Mouse (Mus musculus) gastrocnemius, adult 8-10 months (tissue): ENCODE results near the gene Rfx6. TPM values are rescaled to one million over a fixed set of nuclear protein-coding genes. Genes with fewer than 3 reads are reported as not detected.

Experiments
- DNase-seq, 2 experiments: peaks; one replicate each; pipeline ENCODE4 v3.0.0; 2022; ENCODE audit warnings: low spot score in 2 of 2
- total RNA-seq, 4 experiments: library from RNA; stranded (reverse); gene quantifications; 2 replicates each; pipeline ENCODE4 v1.2.4; 2022

The Rfx6 gene
- not detected for total RNA-seq

GRCm38 (mm10) chr10:51677548-51678250 lies at the start of gene Rfx6:
Rfx6 (plus strand) TSS chr10:51677756.
- DNase-seq = no peak

- no peak for DNase-seq
Measured at GRCm38 (mm10) chr10:51631411-51632136, 46.0 kb upstream of the Rfx6 start, which contains the start of gene Gprc6a. Gprc6a (minus strand) TSS chr10:51631461.

- DNase-seq = no peak
Measured at GRCm38 (mm10) chr10:51649506-51650221, 27.9 kb upstream of the Rfx6 start.

GRCm38 (mm10) chr10:51657324-51657723 lies 20.2 kb upstream of the Rfx6 start:
- no peak for DNase-seq

GRCm38 (mm10) chr10:51669334-51669733 lies 8.2 kb upstream of the Rfx6 start:
- no peak for DNase-seq

- no peak for DNase-seq
Measured at GRCm38 (mm10) chr10:51671583-51671982, 6.0 kb upstream of the Rfx6 start.

- DNase-seq = no peak
Measured at GRCm38 (mm10) chr10:51672082-51672779, 5.3 kb upstream of the Rfx6 start.

- DNase-seq = no peak
Measured at GRCm38 (mm10) chr10:51678251-51678639, 689 bp downstream of the Rfx6 start.

- DNase-seq = no peak
Measured at GRCm38 (mm10) chr10:51720904-51721303, 43.3 kb downstream of the Rfx6 start.

- no peak for DNase-seq
Measured at GRCm38 (mm10) chr10:51761436-51761835, 83.9 kb downstream of the Rfx6 start.

GRCm38 (mm10) chr10:51763241-51763640 lies 85.7 kb downstream of the Rfx6 start:
- no peak for DNase-seq

GRCm38 (mm10) chr10:51768445-51768844 lies 90.9 kb downstream of the Rfx6 start:
- no peak for DNase-seq

- DNase-seq = no peak
Measured at GRCm38 (mm10) chr10:51769252-51769651, 91.7 kb downstream of the Rfx6 start.

GRCm38 (mm10) chr10:51779648-51780047 lies 102.1 kb downstream of the Rfx6 start:
- DNase-seq = no peak

Other genes starting within 250 kb of the Rfx6 start
- gene Gm49339, start 197.1 kb upstream of the Rfx6 start, total RNA-seq = not detected
- gene Lilr4b, start 197.1 kb upstream of the Rfx6 start, total RNA-seq = under 1 TPM; 0.34 to 0.91 (median 0.54) TPM
- gene Lilrb4a, start 186.8 kb upstream of the Rfx6 start, total RNA-seq = 1 to 10 TPM in 1 of 4 experiments, under 1 TPM in 3; 0.12 to 1.2 (median 0.59) TPM
- not detected for gene Fam162b, start 87.2 kb upstream of the Rfx6 start, total RNA-seq
- not detected for gene Gprc6a, start 46.3 kb upstream of the Rfx6 start, total RNA-seq